31 mouse cellular contexts compared by ENCODE assay signal in the genomic region with DNA sequence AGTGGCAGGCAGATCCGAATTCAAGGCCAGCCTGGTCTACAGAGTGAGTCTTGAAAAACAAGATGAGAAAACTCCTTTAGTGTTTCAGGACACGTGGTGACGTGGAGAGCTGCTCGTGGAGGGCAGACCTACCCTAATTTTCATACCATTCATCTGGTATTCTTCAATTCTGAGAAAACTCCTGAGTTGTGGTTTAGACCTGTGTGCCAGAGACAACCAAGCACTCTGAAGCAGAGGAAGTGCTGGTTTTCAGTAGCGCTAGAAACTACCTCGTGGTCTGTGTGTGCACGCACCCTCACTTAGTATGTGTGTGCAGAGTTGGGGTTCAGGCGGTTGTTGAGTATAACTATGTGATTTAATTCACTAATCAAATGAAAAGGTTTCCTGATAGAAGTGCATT. TPM values are rescaled to one million over a fixed set of nuclear protein-coding genes. Genes with fewer than 3 reads are reported as not detected.
"Had no signal": no experiment of that assay in that cellular context is flagged by ENCODE, and none has a peak within 500 bp of the region (broad histone marks: within the 10 kb centered on the region; RNA-seq: fewer than 3 reads in every experiment).

No protein-coding gene starts in this region.

- H3K4me3 ChIP-seq: layer of hippocampus, adult 2 months; left cerebral cortex, adult 2 months; liver, embryonic 13.5 days had no signal

- H3K9me3 ChIP-seq: liver, embryonic 13.5 days had no signal

- H3K27ac ChIP-seq: kidney, postnatal 0 days; layer of hippocampus, adult 2 months; left cerebral cortex, adult 2 months; liver, embryonic 13.5 days; stomach, postnatal 0 days had no signal

- H3K27me3 ChIP-seq: liver, embryonic 13.5 days had no signal

- DNase-seq: kidney, adult 2 months; kidney, postnatal 25 days; layer of hippocampus, adult 9-11 months; layer of hippocampus, postnatal 36 days; liver, embryonic 13.5 days; lung, adult 2 months; lung, postnatal 14 days; lung, postnatal 4 days; midbrain, embryonic 14.5 days; thymus, adult 2 months; thymus, postnatal 14 days had no signal

- H3K9ac ChIP-seq: liver, embryonic 13.5 days had no signal

- H3K4me2 ChIP-seq: liver, embryonic 13.5 days; midbrain, embryonic 11.5 days had no signal

- H3K4me1 ChIP-seq: liver, embryonic 13.5 days had no signal

RNA-seq across cellular contexts. Expression of a gene that starts 38.6 kb away (rescaled TPM):
- total RNA-seq: layer of hippocampus, adult 2 months; layer of hippocampus, postnatal 36 days; left cerebral cortex, adult 2 months; left cerebral cortex, postnatal 10 days; left cerebral cortex, postnatal 36 days; liver, adult 2 months; megakaryocyte progenitor cell, adult 5-6 weeks; megakaryocyte-erythroid progenitor cell, adult 5-6 weeks; midbrain, postnatal 0 days had no signal
- polyA plus RNA-seq: kidney, adult 2 months; kidney, embryonic 14.5 days; kidney, postnatal 0 days; limb, embryonic 11.5 days; limb, embryonic 14.5 days; liver, adult 2 months; liver, embryonic 13.5 days; liver, embryonic 16.5 days; lung, adult 2 months; lung, embryonic 16.5 days; midbrain, embryonic 11.5 days; midbrain, postnatal 0 days; neural tube, embryonic 11.5 days; neural tube, embryonic 14.5 days; stomach, embryonic 14.5 days; stomach, postnatal 0 days; urinary bladder, adult 2 months had no signal
